Mouse (Mus musculus) spleen, adult 10 weeks (tissue): ENCODE data around the gene Odaph. TPM values are rescaled to one million over a fixed set of nuclear protein-coding genes. Genes with fewer than 3 reads are reported as not detected.

ENCODE experiments used
- polyA plus RNA-seq: library from polyadenylated mRNA; stranded (reverse); fragments of 350-450 nt; fragmentation: Illumina TruSeq; extraction: RNeasy Lipid Tissue Mini Kit (QIAGEN cat#74804); gene quantifications from one replicate; pipeline ENCODE4 v1.2.3, GENCODE M21; 2015; ENCODE audit warnings: low replicate concordance; ENCODE audit not compliant: insufficient read depth

Odaph gene
- polyA plus RNA-seq: 0.59 TPM

DNA sequence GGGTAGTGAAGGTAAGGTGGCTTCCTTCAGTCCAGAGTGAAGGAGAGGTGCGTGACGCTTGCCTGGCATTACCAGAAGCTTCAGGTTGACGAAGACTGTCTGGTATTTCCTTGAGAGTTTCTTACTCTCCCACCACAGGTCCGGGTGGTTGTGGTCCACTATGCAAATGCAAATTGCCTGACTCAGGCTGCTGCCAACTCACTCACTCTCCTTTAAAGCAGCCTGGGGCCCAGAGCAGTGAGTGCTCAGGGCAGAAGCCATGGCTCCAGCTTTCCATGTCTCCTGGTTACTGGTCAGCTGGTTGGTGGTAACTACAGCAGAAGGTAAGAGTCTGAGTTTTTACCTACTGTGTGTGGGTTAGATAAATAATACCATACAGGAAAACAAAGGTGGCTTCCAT is at the start of gene Odaph:
Gene Odaph (plus strand): TSS at position 240 of the 400 bp plus-strand sequence.

DNA sequence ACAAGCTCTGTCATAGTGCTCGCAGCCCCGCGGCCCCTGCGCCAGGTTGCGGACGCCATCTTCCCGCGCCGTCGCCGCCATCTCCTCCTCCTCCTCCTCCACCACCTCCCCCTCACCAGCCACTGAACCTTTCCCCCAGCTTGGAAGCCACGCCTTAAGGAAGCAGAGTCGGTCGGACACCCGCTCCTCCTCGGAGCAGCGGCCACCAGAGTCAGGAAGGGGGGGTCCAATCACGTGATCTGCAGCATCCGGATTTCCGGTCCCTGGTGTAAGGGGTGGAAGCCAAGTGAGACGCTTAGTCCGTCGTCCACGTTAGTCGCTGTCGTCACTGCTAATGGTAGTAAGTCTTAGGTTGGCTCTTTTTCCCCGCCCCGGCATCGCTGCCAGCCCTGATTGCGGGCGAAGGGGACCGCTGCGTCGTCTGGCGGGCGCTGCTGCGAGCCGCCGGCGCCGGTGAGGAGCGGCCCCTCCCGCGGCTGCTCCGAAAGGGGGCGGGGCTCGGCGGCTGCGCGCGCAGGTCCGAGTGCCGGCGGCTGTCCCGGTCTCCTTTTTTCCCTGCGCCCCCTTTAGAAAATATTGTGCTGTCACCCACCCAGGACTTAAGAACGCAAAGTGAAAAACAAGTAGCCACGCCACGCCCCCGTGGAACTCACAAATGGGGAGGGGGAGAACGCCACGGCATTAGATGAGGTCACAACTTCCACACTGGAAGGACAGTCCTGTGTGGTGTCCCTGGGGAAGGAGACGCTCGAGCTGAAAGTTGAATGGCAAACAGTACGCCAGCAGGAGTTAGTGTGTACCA is 24.4 kb upstream of the Odaph start, which contains the start of gene Rchy1:
Gene Rchy1 (minus strand): TSS at position 430 of the 802 bp plus-strand sequence.

DNA sequence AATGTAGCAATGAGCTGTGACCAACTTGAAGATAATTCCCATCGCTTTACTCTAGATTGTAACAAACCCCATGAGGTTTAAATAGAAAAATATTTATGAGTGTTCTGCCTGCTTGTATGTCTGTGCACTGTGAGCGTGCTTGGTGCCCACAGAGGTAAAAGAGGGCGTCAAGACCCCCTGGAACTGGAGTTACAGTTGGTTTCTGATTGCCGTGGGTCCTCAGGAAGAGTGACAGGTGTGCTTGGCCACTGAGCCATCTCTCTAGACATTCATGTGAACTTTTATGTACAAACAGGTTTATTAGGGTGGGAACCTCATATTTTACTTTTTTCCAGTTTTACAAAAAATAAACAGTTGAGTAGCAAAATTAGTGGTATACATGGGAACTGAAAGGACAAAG is 56.5 kb downstream of the Odaph start, which contains the start of gene Cdkl2:
Gene Cdkl2 (minus strand): TSS at position 101 of the 400 bp plus-strand sequence.

Other genes with a start within 250 kb of the Odaph start
- 121 TPM for gene Rchy1, start 24.4 kb upstream of the Odaph start, polyA plus RNA-seq
- gene Cdkl2, start 56.4 kb downstream of the Odaph start, polyA plus RNA-seq: 1.6 TPM
- gene G3bp2, start 96.2 kb downstream of the Odaph start, polyA plus RNA-seq: 130 TPM
- 81.3 TPM for gene Uso1, start 150.5 kb downstream of the Odaph start, polyA plus RNA-seq
- not detected for gene U90926, start 227.9 kb downstream of the Odaph start, polyA plus RNA-seq